Mouse (Mus musculus) brain, adult 2 months (tissue): ENCODE measurements at regions not wholly inside any gene's neighbourhood (a gene's known extent, or its start where the extent isn't known, plus 50 kb on each side); places are given as distances from the start of the nearest gene placed in this dataset.
A peak's percentile ranks its signal among the peaks of the same experiment; 100 is the strongest.

Source experiments
- DNase-seq: peaks from one replicate; pipeline ENCODE4 v3.0.0; 2011; ENCODE audit warnings: low read depth, low spot score

DNA sequence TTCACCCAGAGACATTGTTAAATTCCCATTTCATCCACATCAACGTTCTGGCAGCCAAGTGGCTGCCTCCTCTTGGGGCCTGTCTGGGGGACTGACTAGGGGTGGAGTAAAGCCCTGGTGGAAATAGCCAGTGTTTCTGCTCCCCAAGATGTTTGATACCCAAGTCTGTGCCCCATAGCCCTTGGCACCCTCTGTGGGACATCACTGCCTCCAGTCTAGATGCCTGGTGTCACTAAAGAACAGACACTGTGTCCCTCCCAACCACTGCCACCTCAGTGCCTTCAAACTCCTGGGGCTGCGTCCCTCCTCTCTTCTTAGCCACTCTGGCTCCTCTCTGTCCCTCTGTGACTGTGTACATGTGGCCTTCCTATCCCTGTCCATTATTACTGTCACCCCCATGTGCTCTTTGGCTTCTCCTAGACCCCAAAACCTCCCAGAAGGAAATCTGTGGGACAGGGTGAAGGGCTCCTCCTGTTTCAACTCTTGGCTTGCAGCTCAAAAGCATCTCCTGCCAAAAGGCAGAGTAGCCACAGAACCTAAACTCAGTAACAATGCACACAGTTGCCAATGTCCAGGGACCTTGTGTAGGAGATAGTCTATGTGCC, 224.8 kb upstream of the Irx4 start:
- DNase-seq, result no peak

DNA sequence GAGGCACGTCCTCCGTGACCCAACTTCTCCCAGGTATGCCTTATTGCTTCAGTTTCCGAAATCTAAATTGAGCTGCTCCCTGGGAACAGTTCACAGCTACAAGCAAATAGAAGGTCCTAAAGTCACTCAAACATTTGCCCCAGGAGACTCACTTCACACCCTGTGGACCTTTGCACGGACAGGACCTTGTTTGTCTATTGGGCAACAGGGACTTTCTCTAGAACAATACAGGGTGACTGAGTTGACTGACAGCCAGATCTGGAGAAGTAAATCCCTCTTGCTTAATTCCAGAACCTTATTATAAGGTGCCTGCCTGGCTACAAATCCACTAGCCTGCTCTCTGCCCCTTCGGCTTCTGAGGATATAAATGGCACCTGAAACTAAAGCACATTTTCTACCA, 220.5 kb upstream of the Irx4 start:
- no peak for DNase-seq

DNA sequence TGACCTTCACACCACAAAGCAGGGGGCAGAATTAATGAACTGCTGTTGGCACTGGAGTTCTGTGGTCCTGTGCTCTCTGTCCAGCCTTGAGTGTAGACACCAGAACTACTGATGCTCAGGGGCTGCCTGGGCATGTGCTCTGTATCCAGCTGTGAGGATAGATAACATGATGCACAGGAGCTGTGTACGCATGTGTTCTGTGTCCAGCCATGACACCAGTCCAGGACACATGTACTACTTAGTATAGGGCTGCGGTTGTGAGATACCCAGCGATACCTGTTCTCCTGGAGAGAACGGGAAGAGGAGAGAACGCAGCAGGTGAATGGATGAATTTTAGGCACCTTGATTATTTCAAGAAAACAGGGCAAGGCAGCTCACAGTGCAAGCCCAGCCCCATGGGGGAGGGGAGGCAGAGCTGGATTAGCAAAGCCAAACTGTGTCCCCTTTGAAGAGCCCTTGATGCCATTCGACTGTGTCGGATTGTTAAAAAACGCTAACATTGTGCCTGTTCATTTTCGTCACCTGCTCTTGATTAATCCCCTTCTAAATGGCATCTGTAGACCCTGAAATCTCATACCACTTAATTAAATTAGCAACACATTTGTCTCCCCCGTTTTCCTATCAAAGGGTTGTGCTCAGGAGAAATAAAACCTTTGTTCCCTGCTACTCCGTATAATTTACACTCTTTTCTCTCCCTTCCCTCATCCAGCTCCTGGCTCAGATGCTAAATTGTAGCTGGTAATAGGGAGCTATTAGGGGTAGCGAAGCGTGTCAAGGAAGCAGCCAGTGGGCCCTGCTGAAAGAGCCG, 218.8 kb upstream of the Irx4 start:
- no peak for DNase-seq

DNA sequence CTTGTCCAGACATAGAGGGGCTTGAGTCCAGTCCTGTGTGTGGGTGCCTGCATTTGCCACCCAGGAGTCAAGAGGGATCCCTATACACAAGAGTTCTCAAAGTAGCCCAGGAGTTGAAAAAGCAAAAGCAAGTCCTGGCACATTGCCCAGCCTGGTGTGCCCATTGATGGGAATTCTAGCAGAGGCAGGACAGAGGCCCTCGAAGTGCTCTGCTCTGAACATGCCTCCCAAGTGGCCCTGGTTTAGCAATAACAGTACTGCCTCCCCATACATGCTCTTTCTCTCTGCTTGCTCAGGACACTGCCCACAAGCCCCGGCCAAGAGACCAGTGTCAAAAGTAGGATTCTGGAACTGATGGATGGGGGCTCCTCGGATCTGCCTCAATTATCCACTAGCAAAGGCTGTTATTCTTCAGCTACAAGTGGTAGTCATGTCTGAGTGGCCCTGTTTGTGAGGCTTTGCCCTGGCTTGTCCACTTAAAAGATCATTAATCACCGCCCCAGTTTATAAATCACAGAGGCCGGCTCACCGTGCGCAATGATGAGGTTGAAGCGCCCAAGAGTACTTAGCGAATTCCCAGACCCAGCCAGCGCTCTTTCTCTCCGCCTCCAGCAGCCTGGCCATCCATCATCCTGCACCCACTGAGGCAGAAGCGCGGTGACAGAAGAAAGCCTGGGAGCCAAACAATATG, 190.3 kb upstream of the Irx4 start:
- no peak for DNase-seq

DNA sequence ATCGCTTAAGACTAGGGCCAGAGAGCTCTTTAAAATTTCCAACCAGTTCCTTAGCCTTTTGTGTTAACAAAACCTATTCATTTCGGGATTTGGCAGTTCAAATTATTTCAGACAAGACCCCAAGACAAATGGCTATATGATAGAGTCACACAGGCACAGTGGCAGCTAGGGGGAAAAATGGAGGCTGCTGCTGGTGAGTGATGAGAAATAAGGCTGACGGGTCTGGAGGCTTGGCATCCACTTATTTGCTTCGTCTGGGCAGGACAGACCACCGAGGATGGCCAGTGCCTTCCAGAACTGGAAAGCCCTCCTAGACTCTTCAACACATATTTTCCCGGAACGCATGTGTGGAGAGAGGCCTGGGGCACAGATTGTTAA, 189.8 kb upstream of the Irx4 start:
- DNase-seq, result no peak

DNA sequence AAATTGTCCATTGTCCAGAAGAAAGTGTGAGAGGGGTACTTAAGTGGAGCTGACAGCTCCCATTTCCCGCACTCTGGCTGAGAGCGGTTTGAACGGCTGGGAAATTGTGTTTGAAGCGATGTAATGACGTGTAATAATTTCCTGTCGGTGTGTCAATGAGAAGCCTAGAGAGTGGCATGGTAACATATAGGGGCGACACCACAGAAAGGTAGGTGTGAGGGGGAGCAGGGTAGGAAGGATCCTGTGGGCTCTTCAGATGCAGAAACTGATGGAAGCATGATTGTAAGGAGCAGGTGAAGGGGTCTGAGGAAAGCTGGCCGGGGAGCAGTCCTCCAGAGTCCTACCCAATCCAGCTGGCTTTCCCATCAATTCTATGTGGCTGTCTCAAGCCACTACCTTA, 189.2 kb upstream of the Irx4 start:
- DNase-seq, result no peak

DNA sequence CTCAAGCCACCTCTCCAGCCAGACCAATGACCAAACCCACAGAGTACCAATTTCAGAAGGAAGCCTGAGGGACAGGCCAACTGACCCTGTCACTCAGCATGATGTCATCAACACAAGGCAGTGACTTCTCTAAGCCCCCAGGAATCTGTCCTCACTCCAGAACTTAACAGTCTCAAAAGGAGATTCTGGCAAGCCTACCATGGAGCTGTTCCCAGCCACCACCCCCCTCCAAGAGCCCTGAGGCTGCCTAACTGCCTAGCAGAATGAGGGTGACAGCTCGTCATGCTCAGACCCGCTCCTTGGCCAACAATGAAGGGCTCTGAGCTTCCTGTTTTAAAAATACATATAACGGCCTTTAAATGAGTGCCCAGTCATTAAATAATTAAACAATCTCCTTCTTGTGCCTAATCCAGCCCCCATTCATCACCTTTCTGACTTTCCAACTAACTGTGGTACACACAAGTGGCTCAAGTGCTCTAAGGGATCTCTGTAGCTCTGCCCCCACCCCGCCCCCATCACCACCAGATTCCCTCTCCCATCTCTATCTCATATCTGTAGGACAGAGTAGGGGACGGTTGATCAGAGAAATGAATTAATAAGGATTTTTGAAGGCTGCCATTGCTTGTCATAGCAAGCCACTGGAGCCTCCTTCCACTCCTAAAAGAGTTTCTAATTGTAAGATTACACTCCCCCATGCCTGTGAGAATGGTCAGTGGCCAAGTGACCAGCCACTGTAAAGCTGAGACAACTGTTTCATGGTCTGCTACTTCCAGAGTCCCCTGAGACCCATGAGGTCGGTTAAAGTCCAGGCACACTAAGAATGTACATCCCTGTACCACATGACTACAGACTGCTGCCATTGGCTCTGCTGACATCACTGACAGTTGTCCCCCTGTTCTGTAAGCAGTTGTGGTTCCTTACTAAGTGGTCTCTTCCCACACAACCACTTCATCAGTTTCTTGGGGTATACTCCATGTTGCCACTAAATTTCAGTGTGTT, 188.1 kb upstream of the Irx4 start:
- DNase-seq, result no peak

DNA sequence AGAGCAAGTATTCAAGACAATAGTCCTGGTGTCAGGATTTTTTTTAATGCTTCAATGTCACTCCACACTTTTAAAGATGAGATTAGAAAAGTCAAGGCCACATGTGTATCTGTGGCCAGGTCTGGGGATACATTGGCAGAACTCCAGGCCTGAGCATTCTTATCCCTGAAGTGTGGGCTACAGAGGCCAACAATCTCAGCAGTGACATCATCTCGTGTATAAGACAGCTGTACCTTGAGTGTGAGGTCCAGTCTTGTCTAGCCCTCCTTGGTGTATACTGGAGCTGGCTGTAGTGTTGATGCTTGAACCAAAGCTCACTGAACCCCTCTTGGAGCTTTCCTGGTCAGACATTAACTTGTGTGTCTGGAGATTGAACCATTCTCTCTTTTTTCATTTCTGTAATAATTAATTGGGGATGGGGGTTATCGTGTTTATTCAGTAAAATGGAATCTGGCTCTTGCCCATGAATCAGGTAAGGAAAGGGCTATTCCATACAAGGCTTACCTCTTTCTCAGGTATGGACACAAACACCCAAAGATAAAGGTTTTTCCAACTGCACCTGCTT, 182.3 kb upstream of the Irx4 start:
- DNase-seq, result no peak

DNA sequence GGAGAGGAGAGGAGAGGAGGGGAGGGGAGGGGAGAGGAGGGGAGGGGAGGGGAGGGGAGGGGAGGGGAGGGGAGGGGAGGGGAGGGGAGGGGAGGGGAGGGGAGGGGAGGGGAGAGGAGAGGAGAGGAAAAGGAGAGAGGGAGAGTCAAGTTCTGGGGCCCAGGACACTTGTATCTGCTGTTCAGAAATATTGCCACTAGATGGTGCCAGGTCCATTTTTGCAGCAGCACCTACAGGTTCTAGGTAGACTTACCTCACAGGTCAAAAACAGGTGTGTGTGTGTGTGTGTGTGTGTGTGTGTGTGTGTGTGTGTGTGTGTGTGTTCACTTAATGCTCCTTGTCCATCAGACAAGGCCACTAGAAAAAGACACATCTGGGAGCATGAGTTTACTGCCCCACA, 172.5 kb upstream of the Irx4 start:
- DNase-seq, result peak; percentile 16

DNA sequence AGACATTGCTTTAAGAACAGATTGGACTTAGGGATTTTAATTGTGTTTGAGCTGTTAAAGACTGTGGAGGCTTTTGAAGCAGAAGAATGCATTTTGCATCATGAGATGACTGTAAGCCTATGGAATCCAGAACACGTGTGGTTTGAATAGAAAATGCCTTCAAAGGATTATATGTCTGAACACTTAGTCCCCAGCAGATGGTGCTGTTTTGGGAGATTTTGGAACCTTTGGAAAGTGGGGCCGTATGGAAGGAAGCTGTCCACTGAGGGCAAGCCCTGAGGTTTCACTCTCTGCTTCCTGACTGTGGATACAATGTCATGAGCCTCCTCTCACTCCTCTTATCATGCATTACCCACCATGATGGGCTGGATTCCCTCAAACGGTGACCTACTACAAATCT, 168.4 kb upstream of the Irx4 start:
- DNase-seq, result peak; percentile 3

DNA sequence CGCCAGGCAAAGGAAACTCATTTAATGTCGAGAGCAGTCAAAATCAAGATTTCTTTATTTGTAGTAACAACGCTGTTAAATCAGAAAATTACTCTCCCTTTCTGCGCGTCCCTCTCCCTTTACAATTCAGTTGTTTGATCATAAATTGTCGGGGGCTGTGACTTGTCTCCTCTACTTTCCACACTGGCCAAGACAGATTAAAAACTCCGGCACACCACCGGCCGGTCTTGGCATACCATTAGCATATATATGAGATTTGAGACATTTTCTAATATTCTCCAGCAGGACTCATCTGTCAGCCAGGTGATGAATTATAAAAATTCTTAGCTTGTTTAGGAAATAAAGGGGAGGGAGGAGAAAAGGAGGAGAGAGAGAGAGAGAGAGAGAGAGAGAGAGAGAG, 162.8 kb upstream of the Irx4 start:
- DNase-seq, result no peak

DNA sequence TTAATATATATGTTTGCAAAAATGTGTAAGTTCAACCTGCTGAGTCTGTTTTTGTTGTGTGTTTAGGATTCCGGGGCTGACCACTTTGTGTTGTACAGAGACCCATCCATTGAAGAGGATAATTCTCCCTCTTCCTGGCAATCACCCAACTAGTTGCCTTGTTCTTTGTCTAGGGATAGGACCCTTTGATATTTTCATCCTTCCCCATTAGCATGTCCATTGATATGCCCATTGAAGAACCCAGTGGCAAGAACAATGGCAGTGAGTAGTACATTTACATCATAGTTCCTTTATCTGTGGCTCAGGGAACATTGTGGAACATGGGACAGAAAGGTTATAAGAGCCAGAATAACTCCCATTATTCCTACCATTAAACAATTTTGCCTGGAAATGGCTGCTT, 160.9 kb upstream of the Irx4 start:
- DNase-seq, result no peak

DNA sequence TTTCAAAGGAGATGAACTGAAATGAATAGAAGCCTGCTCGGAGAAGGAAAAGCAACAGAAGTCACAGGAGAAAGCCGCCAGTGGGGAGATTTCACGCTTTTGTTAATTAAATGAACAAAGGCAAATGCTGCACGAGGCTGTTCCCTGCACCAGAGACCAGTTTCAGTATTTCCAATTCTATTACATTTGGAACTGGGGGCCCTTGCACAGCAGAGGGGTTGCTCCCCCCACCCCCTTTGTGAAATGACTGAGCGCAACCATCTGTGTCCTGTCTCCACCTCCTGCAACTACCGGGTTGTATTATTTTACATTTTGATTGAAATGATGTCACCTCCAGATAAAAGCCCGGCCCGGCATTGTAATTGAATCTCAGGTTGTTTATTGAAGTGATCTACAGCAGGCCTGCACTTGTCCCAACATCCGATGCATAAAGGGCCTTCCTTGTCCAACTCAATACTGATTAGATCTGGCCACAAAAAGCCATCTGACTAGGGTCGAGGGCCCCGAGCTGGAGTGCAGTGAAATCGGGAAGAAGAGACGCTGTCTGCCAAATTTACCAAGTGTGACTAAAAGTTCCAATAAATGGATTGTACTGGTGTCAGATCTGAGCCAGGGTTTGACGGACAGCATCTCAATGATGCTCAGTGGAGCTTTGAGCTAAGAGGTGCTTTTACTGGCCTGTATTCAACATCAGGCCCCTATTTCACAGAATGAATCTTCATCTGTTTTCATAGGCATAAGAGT, 152.9 kb upstream of the Irx4 start:
- DNase-seq, result no peak

DNA sequence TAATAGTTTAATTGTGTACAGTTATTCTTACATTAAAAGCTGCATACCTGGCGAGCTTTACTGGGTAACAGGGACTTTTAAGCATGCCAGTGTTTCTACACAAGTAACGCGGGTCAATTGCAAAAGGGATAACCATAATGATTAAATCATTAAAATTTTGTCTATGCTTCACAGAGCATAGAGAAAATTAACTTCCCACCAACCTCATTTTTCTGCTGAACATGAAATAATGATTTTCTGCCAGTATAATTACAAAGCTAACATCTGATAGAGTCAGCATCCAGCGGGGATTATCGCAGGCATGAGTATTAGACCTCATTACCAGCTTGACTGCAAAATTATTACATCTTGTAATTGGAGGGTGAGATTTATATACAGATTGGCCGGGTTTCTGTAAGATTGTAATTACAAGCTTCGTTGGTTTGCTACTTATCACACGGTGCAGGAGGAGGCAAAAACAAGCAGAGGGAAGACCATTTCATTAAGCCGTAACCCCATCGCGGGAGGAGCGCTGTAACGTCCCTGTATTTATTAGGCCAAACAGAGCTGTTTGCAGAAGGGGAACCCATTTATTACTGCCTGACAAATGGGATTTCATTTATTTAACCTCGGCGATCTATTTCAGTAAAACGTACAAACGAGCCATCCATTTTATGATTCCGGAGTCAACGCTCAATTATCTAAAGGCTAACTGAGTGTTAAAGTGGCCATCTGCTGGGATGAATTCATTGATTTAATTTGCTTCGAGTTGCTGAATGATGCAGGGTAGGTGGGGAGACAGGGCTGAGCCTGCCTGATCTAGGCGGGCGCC, 143.3 kb upstream of the Irx4 start:
- DNase-seq, result peak; percentile 45

DNA sequence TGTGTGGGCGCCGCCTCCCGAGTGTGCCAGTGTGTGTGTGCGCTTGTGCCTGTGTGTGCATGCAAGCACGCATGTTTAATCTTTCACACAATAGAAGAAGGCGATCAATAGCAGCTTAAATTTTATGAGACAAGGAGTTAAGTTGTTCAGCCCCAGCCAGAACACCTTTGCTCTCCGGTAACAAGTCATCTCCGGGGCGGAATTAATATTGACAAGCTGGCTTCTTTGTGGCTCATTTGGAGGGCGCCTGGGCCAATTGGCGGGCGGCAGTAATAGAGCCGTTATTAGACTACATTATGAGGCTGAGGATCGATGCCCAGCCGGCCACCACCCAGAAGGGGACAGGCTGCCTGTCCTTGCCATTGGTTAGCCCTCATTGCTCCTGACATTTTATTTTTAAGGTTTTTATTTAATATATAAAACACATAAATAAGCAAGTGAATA, 142.6 kb upstream of the Irx4 start:
- no peak for DNase-seq

DNA sequence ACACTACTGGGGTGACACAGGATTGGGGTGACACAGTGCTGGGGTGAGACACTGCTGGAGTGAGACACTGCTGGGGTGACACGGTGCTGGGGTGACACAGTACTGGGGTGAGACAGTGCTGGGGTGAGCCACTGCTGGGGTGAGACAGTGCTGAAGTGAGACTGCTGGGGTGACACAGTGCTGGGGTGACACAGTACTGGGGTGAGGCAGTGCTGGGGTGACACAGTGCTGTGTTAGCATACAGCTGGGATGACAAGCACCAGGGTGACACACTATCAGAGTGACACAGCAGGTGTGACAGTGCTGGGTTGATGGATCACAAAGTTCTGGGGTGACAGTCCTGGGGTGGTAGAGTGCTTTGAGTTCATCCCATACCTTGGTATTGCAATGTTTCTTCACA, 137.3 kb upstream of the Irx4 start:
- no peak for DNase-seq

DNA sequence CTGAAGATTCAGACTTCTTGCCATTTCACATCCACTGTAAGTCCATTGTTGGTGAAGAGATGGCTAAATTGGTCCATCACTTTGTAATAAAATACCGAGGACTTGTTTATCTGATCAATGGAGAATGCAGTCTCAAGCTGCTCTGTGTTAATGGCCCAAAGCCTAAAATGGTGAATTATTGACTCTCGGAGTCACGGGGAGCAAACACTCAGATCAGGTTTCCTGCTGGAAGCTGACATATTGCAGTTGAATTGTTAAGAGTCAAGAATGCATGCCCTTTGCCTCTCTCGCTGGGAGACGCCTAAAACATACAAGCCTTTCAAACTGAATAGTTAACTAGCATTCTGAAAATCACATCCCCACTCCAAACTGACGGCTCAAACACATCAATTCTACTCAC, 129.0 kb upstream of the Irx4 start:
- DNase-seq, result no peak

DNA sequence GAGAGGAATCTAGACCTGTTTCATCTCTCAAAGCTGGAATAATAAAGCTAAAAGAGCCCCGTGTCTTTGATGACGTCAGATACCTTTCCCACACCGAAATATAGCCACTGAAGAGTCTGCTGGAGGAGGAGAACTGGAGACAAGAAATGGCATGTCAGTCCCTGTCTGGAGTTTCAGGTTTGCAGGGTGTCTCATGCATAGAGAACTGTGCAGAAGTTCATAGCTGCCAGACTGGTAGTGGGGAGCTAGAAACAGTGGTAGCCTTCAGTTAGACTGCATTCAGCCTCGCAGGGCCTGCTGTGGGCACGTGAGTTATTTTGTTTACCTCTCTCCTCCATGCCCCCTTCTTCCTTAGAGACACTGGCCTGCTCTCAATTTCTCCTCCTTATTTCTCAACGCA, 127.5 kb upstream of the Irx4 start:
- DNase-seq, result no peak

DNA sequence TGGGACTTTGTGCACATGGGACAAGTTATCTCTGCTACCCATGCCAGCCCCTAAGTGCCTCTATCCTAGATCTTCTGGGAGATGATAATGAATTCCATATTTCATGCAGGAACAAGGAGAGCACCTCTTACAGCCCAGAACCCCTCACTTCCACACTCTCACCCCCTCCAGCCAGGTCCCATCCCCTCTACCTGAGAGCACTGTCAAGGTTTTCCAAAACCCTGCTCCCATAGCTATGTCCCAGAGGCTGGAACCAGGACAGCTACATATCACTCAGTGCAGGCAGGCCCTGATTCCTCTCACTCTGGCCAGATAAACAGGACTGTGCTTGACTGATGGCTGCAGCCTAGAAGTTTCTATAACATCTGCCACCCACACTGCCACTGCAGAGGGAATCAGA, 125.3 kb upstream of the Irx4 start:
- no peak for DNase-seq

DNA sequence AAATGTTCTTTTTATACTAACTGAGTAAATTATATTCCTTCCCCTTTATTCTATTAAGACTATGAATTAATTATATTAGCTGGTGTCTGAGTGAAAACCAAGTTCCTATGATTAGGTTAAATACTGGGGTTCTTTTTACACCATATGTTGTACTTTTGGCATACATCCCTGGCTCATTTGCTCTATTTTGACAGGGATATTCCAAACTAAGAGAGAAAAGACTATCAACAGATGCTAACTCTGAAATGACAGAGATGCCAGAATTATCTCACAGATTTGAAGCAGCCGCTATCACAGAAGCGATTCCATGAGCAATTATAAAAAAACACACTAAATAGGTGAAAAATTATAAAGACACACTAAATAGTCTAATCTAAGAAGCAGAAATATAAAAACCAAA, 119.0 kb upstream of the Irx4 start:
- DNase-seq, result peak; percentile 10
